Mouse (Mus musculus) gastrocnemius, postnatal 14 days (tissue): ENCODE results near the gene Fam104a. TPM values are rescaled to one million over a fixed set of nuclear protein-coding genes. Genes with fewer than 3 reads are reported as not detected.
A peak's percentile ranks its signal among the peaks of the same experiment; 100 is the strongest.
"Not testable (repeated sequence)": the region's sequence is repeated elsewhere in the genome, so short reads cannot be mapped to it uniquely, and the experiment has no call there.

Experiments used
- DNase-seq: peaks from one replicate; pipeline ENCODE4 v3.0.0; 2021; ENCODE audit warnings: mixed read lengths
- intact Hi-C: fragments of 180-260 bp; cut with DNase I; formaldehyde crosslinking; loops from one replicate; pipeline ENCODE4 v1.15.1; 2025; ENCODE audit warnings: low total_unique reads
- total RNA-seq, 2 experiments: library from RNA; stranded (reverse); gene quantifications; 2 replicates each; pipeline ENCODE4 v1.2.3; 2021

The Fam104a gene
- total RNA-seq, 2 experiments from 2014 or later, result 28.4 to 31.3 TPM

GRCm38 (mm10) chr11:113669711-113670110 is 14.2 kb downstream of the Fam104a start:
- DNase-seq, result no peak
- intact Hi-C loops, result no loop called here

- intact Hi-C loops, result no loop called here
- DNase-seq, result no peak
Observed at GRCm38 (mm10) chr11:113668857-113669256, 15.1 kb downstream of the Fam104a start.

GRCm38 (mm10) chr11:113667704-113668103 is 16.3 kb downstream of the Fam104a start:
- intact Hi-C loops, result no loop called here
- DNase-seq, result no peak

GRCm38 (mm10) chr11:113667122-113667521 is 16.8 kb downstream of the Fam104a start:
- intact Hi-C loops, result no loop called here
- DNase-seq, result no peak

- intact Hi-C loops, result no loop called here
- DNase-seq, result no peak
Observed at GRCm38 (mm10) chr11:113666648-113667047, 17.3 kb downstream of the Fam104a start.

- intact Hi-C loops, result no loop called here
- DNase-seq, result no peak
Observed at GRCm38 (mm10) chr11:113666205-113666604, 17.8 kb downstream of the Fam104a start.

GRCm38 (mm10) chr11:113664279-113664678 is 19.7 kb downstream of the Fam104a start:
- no peak for DNase-seq
- intact Hi-C loops, result no loop called here

GRCm38 (mm10) chr11:113661835-113662351 is 22.1 kb downstream of the Fam104a start:
- intact Hi-C loops, result no loop called here
- no peak for DNase-seq

GRCm38 (mm10) chr11:113660940-113661339 is 23.0 kb downstream of the Fam104a start:
- DNase-seq, result no peak
- intact Hi-C loops, result no loop called here

GRCm38 (mm10) chr11:113660213-113660612 is 23.7 kb downstream of the Fam104a start:
- DNase-seq, intact Hi-C loops: not testable (repeated sequence)

- intact Hi-C loops, result no loop called here
Observed at GRCm38 (mm10) chr11:113658763-113659162, 25.2 kb downstream of the Fam104a start.

GRCm38 (mm10) chr11:113658319-113658718 is 25.6 kb downstream of the Fam104a start:
- intact Hi-C loops, result no loop called here

More at GRCm38 (mm10) chr11:113658763-113659162, 25.2 kb downstream of the Fam104a start:
- no peak for DNase-seq

GRCm38 (mm10) chr11:113657221-113657620 is 26.7 kb downstream of the Fam104a start:
- intact Hi-C loops, result no loop called here

More at GRCm38 (mm10) chr11:113658319-113658718, 25.6 kb downstream of the Fam104a start:
- no peak for DNase-seq

GRCm38 (mm10) chr11:113656511-113656932 is 27.4 kb downstream of the Fam104a start:
- DNase-seq, result no peak
- intact Hi-C loops, result no loop called here

More at GRCm38 (mm10) chr11:113657221-113657620, 26.7 kb downstream of the Fam104a start:
- no peak for DNase-seq

- DNase-seq, result no peak
- intact Hi-C loops, result loop anchor here (5.0 kb wide), 1 partner anchor 33 kb away; no protein-coding TSS in a partner anchor
Observed at GRCm38 (mm10) chr11:113654561-113655270, 29.2 kb downstream of the Fam104a start.

- no peak for DNase-seq
- intact Hi-C loops, result loop anchor here (5.0 kb wide), 1 partner anchor 33 kb away; no protein-coding TSS in a partner anchor
Observed at GRCm38 (mm10) chr11:113654105-113654504, 29.9 kb downstream of the Fam104a start.

GRCm38 (mm10) chr11:113652516-113652915 is 31.4 kb downstream of the Fam104a start:
- intact Hi-C loops, result loop anchor here (5.0 kb wide), 1 partner anchor 35 kb away; no protein-coding TSS in a partner anchor
- DNase-seq, result no peak

GRCm38 (mm10) chr11:113651907-113652273 is 32.1 kb downstream of the Fam104a start:
- intact Hi-C loops, result loop anchor here (5.0 kb wide), 1 partner anchor 35 kb away; no protein-coding TSS in a partner anchor
- peak; percentile 41 for DNase-seq

- intact Hi-C loops, result loop anchor here (5.0 kb wide), 1 partner anchor 36 kb away; no protein-coding TSS in a partner anchor
Observed at GRCm38 (mm10) chr11:113651206-113651906, 32.6 kb downstream of the Fam104a start.

More at GRCm38 (mm10) chr11:113651206-113651906, 32.6 kb downstream of the Fam104a start:
- DNase-seq, result no peak
